Mouse (Mus musculus) hindbrain, embryonic 12.5 days (tissue): ENCODE data around the gene Gldc. TPM values are rescaled to one million over a fixed set of nuclear protein-coding genes. Genes with fewer than 3 reads are reported as not detected.
"Not testable (repeated sequence)": the region's sequence is repeated elsewhere in the genome, so short reads cannot be mapped to it uniquely, and the experiment has no call there.

ENCODE experiments used
- ATAC-seq: fragments of 200-750 bp; cut with Nextera tagmentation; 2 replicates; pipeline ENCODE4 v1.8.0; 2017; ENCODE audit warnings: moderate TSS enrichment; ENCODE audit not compliant: low FRiP score
- H3K27ac ChIP-seq: fragments of 300-500 bp; sonication (generic); 2 replicates; pipeline ENCODE4 v1.5.1; 2016; ENCODE audit warnings: mild to moderate bottlenecking
- H3K27me3 ChIP-seq: fragments of 300-500 bp; sonication (generic); 2 replicates; pipeline ENCODE4 v1.6.1; 2016; ENCODE audit warnings: mild to moderate bottlenecking
- H3K36me3 ChIP-seq: fragments of 300-500 bp; sonication (generic); 2 replicates; pipeline ENCODE4 v1.6.1; 2016; ENCODE audit warnings: mild to moderate bottlenecking
- H3K4me1 ChIP-seq: fragments of 300-500 bp; sonication (generic); 2 replicates; pipeline ENCODE4 v1.6.1; 2016
- H3K4me2 ChIP-seq: fragments of 300-500 bp; sonication (generic); replicated peaks from 2 replicates; pipeline ENCODE4 v1.6.1; 2016; ENCODE audit warnings: mild to moderate bottlenecking
- H3K4me3 ChIP-seq: fragments of 300-500 bp; sonication (generic); 2 replicates; pipeline ENCODE4 v1.5.1; 2016; ENCODE audit warnings: mild to moderate bottlenecking
- H3K9ac ChIP-seq: fragments of 300-500 bp; sonication (generic); 2 replicates; pipeline ENCODE4 v1.6.1; 2016; ENCODE audit warnings: mild to moderate bottlenecking, moderate library complexity
- H3K9me3 ChIP-seq: fragments of 300-500 bp; sonication (generic); replicated peaks from 2 replicates; pipeline ENCODE4 v1.6.1; 2016; ENCODE audit warnings: mild to moderate bottlenecking
- WGBS: fragments of 180-500 bp; shearing (Covaris S2); methylation state at CpG from one replicate; pipeline ENCODE4 v1.1.7; 2016; 5-methylcytosine and 5-hydroxymethylcytosine counted together
- polyA plus RNA-seq: library from polyadenylated mRNA; unstranded; fragments of >200 nt; fragmentation: Nextera tagmentation; extraction: Ambion mirVana; gene quantifications from 2 replicates; pipeline ENCODE4 v1.2.1, GENCODE M21; 2016

The Gldc gene
- 19.9 and 21.2 TPM in 2 replicates for polyA plus RNA-seq

GRCm38 (mm10) chr19:30174919-30175571 lies at the start of gene Gldc:
Gene Gldc (minus strand): TSS chr19:30175429.
- H3K36me3 ChIP-seq, result no peaks in the 10 kb centered on the region
- peak; percentile 95 for ATAC-seq
- peaks cover 5% of the 10 kb centered on the region; the same call in 1 of the 2 replicates for H3K4me1 ChIP-seq
- H3K9ac ChIP-seq, result peak within 1 kb of the TSS; percentile 79
- H3K4me3 ChIP-seq, result peak within 1 kb of the TSS; percentile 75
- H3K27ac ChIP-seq, result peak within 1 kb of the TSS; percentile 60; the same call in 1 of the 2 replicates
- under 1% methylated on average over 38 of the region's 53 CpGs for WGBS
- peaks cover 7% of the 10 kb centered on the region for H3K27me3 ChIP-seq
- peak within 1 kb of the TSS; percentile 100 for H3K4me2 ChIP-seq
- 0 out of 2 replicates have a peak, but pooled peaks cover 4% of the 10 kb centered on the region for H3K9me3 ChIP-seq

GRCm38 (mm10) chr19:30222593-30222992 lies 47.4 kb upstream of the Gldc start:
- not testable (repeated sequence) for H3K4me2 ChIP-seq, H3K4me1 ChIP-seq, H3K27ac ChIP-seq, H3K4me3 ChIP-seq, H3K27me3 ChIP-seq, H3K9me3 ChIP-seq, ATAC-seq, H3K9ac ChIP-seq, H3K36me3 ChIP-seq
- 92% methylated on average over 8 of the region's 8 CpGs for WGBS

GRCm38 (mm10) chr19:30217335-30217734 lies 42.1 kb upstream of the Gldc start:
- Histone ChIP-seq H3K4me2 (no peak overlapping the region), H3K4me1 (no peaks in the 10 kb centered on the region), H3K36me3 (no peaks in the 10 kb centered on the region), H3K9me3 (no peaks in the 10 kb centered on the region), H3K27ac (no peak overlapping the region), H3K27me3 (no peaks in the 10 kb centered on the region), H3K9ac (no peak overlapping the region), H3K4me3 (no peak overlapping the region)
- ATAC-seq, result peak; percentile 63; the same call in 1 of the 2 replicates
- WGBS, result 35% methylated on average over 7 of the region's 7 CpGs

GRCm38 (mm10) chr19:30216186-30216585 lies 41.0 kb upstream of the Gldc start:
- no peaks in the 10 kb centered on the region for H3K9me3 ChIP-seq
- H3K9ac ChIP-seq, result no peak overlapping the region
- H3K4me2 ChIP-seq, result no peak overlapping the region
- no peaks in the 10 kb centered on the region for H3K36me3 ChIP-seq
- ATAC-seq, result no peak
- no peaks in the 10 kb centered on the region for H3K27me3 ChIP-seq
- H3K4me3 ChIP-seq, result no peak overlapping the region
- no peak overlapping the region for H3K27ac ChIP-seq
- H3K4me1 ChIP-seq, result no peaks in the 10 kb centered on the region
- WGBS, result 72% methylated on average over 4 of the region's 4 CpGs

- not testable (repeated sequence) for H3K9me3 ChIP-seq, H3K4me1 ChIP-seq, H3K9ac ChIP-seq, H3K4me3 ChIP-seq, H3K27me3 ChIP-seq, H3K27ac ChIP-seq, ATAC-seq, H3K4me2 ChIP-seq, H3K36me3 ChIP-seq
- 67% methylated on average over 2 of the region's 2 CpGs for WGBS
Observed at GRCm38 (mm10) chr19:30215736-30216135, 40.5 kb upstream of the Gldc start.

GRCm38 (mm10) chr19:30214026-30214425 lies 38.8 kb upstream of the Gldc start:
- no peaks in the 10 kb centered on the region for H3K36me3 ChIP-seq
- H3K4me2 ChIP-seq, result no peak overlapping the region
- no peak overlapping the region for H3K27ac ChIP-seq
- 25% methylated on average over 2 of the region's 2 CpGs for WGBS
- H3K4me3 ChIP-seq, result no peak overlapping the region
- H3K9ac ChIP-seq, result no peak overlapping the region
- H3K4me1 ChIP-seq, result no peaks in the 10 kb centered on the region
- ATAC-seq, result no peak
- H3K9me3 ChIP-seq, result no peaks in the 10 kb centered on the region
- H3K27me3 ChIP-seq, result no peaks in the 10 kb centered on the region

GRCm38 (mm10) chr19:30209006-30209405 lies 33.8 kb upstream of the Gldc start:
- not testable (repeated sequence) for H3K27me3 ChIP-seq

GRCm38 (mm10) chr19:30206981-30207380 lies 31.8 kb upstream of the Gldc start:
- no peak for ATAC-seq
- no peak overlapping the region for H3K4me3 ChIP-seq
- WGBS, result 77% methylated on average over 1 of the region's 1 CpGs

More at GRCm38 (mm10) chr19:30209006-30209405, 33.8 kb upstream of the Gldc start:
- H3K4me1 ChIP-seq, H3K4me3 ChIP-seq, H3K4me2 ChIP-seq, H3K9ac ChIP-seq, H3K27ac ChIP-seq, H3K36me3 ChIP-seq, ATAC-seq, H3K9me3 ChIP-seq: not testable (repeated sequence)
- 94% methylated on average over 7 of the region's 8 CpGs for WGBS

GRCm38 (mm10) chr19:30205874-30206273 lies 30.6 kb upstream of the Gldc start:
- H3K4me1 ChIP-seq, result no peaks in the 10 kb centered on the region
- WGBS, result 77% methylated on average over 4 of the region's 4 CpGs
- H3K4me2 ChIP-seq, result no peak overlapping the region
- H3K36me3 ChIP-seq, result no peaks in the 10 kb centered on the region
- H3K4me3 ChIP-seq, result no peak overlapping the region
- no peak overlapping the region for H3K9ac ChIP-seq
- 0 out of 2 replicates have a peak, but pooled peaks cover 2% of the 10 kb centered on the region for H3K9me3 ChIP-seq
- no peaks in the 10 kb centered on the region for H3K27me3 ChIP-seq
- ATAC-seq, result peak; percentile 26; the same call in 1 of the 2 replicates
- H3K27ac ChIP-seq, result no peak overlapping the region

More at GRCm38 (mm10) chr19:30206981-30207380, 31.8 kb upstream of the Gldc start:
- no peaks in the 10 kb centered on the region for H3K36me3 ChIP-seq
- H3K9ac ChIP-seq, result no peak overlapping the region
- no peaks in the 10 kb centered on the region for H3K4me1 ChIP-seq
- H3K27me3 ChIP-seq, result no peaks in the 10 kb centered on the region
- H3K9me3 ChIP-seq, result 0 out of 2 replicates have a peak, but pooled peaks cover 2% of the 10 kb centered on the region
- no peak overlapping the region for H3K27ac ChIP-seq
- no peak overlapping the region for H3K4me2 ChIP-seq

GRCm38 (mm10) chr19:30205159-30205816 lies 30.1 kb upstream of the Gldc start:
- no peak overlapping the region for H3K4me2 ChIP-seq
- H3K4me1 ChIP-seq, result no peaks in the 10 kb centered on the region
- H3K9me3 ChIP-seq, result 0 out of 2 replicates have a peak, but pooled peaks cover 2% of the 10 kb centered on the region
- H3K9ac ChIP-seq, result no peak overlapping the region
- no peak overlapping the region for H3K27ac ChIP-seq
- no peaks in the 10 kb centered on the region for H3K36me3 ChIP-seq
- H3K4me3 ChIP-seq, result no peak overlapping the region
- ATAC-seq, result peak; percentile 73
- H3K27me3 ChIP-seq, result no peaks in the 10 kb centered on the region
- WGBS, result 19% methylated on average over 12 of the region's 12 CpGs

GRCm38 (mm10) chr19:30202177-30202576 lies 26.9 kb upstream of the Gldc start:
- no peak overlapping the region for H3K9ac ChIP-seq
- H3K4me1 ChIP-seq, result no peaks in the 10 kb centered on the region
- no peak overlapping the region for H3K4me3 ChIP-seq
- no peak for ATAC-seq
- no peaks in the 10 kb centered on the region for H3K36me3 ChIP-seq
- H3K9me3 ChIP-seq, result 0 out of 2 replicates have a peak, but pooled peaks cover 2% of the 10 kb centered on the region
- no peak overlapping the region for H3K4me2 ChIP-seq
- 79% methylated on average over 7 of the region's 7 CpGs for WGBS
- H3K27me3 ChIP-seq, result no peaks in the 10 kb centered on the region
- no peak overlapping the region for H3K27ac ChIP-seq

- Histone ChIP-seq H3K27ac (no peak overlapping the region), H3K27me3 (no peaks in the 10 kb centered on the region), H3K9ac (no peak overlapping the region), H3K4me3 (no peak overlapping the region), H3K4me2 (no peak overlapping the region), H3K9me3 (peaks cover 2% of the 10 kb centered on the region), H3K36me3 (no peaks in the 10 kb centered on the region), H3K4me1 (no peaks in the 10 kb centered on the region)
- no peak for ATAC-seq
- 81% methylated on average over 6 of the region's 6 CpGs for WGBS
Observed at GRCm38 (mm10) chr19:30194999-30195398, 19.8 kb upstream of the Gldc start.
